Comparison of ENCODE assay signal across 9 mouse cellular contexts in genomic region chr5:134435836-134436331, GRCm38 (mm10). TPM values are rescaled to one million over a fixed set of nuclear protein-coding genes. Genes with fewer than 3 reads are reported as not detected.
DNase-seq lines count a peak whose midpoint lies in the region; ATAC-seq and TF ChIP-seq lines count a peak whose summit lies in the region.
"Had no signal": no experiment of that assay in that cellular context is flagged by ENCODE, and none has a peak within 500 bp of the region (broad histone marks: within the 10 kb centered on the region; RNA-seq: fewer than 3 reads in every experiment).

No protein-coding gene starts in this region.

- no peaks in the 10 kb centered on the region for H3K4me1 ChIP-seq in embryonic facial prominence, embryonic 11.5 days (ENCODE audit: control insufficient read depth, insufficient read depth, low read length)
- H3K4me1 ChIP-seq in heart, embryonic 10.5 days: peaks cover 77% of the 10 kb centered on the region
- peaks cover 52% of the 10 kb centered on the region for H3K4me1 ChIP-seq in kidney, embryonic 15.5 days

- no peak overlapping the region for H3K4me3 ChIP-seq in embryonic facial prominence, embryonic 11.5 days (ENCODE audit: low read depth, low read length)
- 0 out of 2 replicates have a peak overlapping the region, but pooled peaks have one; percentile 5 for H3K4me3 ChIP-seq in heart, embryonic 10.5 days
- H3K4me3 ChIP-seq in kidney, embryonic 15.5 days (replicated peaks): no peak overlapping the region
- H3K4me3 ChIP-seq in myocyte: no peak overlapping the region
- H3K4me3 ChIP-seq: megakaryocyte, embryonic 14.5 days had no signal

- no peaks in the 10 kb centered on the region for H3K36me3 ChIP-seq in embryonic facial prominence, embryonic 11.5 days (replicated peaks; ENCODE audit: control insufficient read depth, insufficient read depth, low read depth, low read length)
- H3K36me3 ChIP-seq in heart, embryonic 10.5 days: peaks cover 14% of the 10 kb centered on the region
- peaks cover 11% of the 10 kb centered on the region for H3K36me3 ChIP-seq in kidney, embryonic 15.5 days
- no peaks in the 10 kb centered on the region for H3K36me3 ChIP-seq in myocyte (ENCODE audit: control insufficient read depth, insufficient read depth)

- H3K79me2 ChIP-seq in myocyte (ENCODE audit: control insufficient read depth, insufficient read depth): peaks cover 92% of the 10 kb centered on the region

- H3K9me3 ChIP-seq in embryonic facial prominence, embryonic 11.5 days (replicated peaks; ENCODE audit: control insufficient read depth, low read length): no peaks in the 10 kb centered on the region
- H3K9me3 ChIP-seq in heart, embryonic 10.5 days: no peaks in the 10 kb centered on the region
- H3K9me3 ChIP-seq in kidney, embryonic 15.5 days (replicated peaks): no peaks in the 10 kb centered on the region
- H3K9me3 ChIP-seq: megakaryocyte, embryonic 14.5 days had no signal

- 52% methylated on average over 12 of the region's 12 CpGs for WGBS in embryonic facial prominence, embryonic 11.5 days
- WGBS in heart, embryonic 10.5 days: 33% methylated on average over 12 of the region's 12 CpGs
- WGBS in kidney, embryonic 15.5 days: 25% methylated on average over 12 of the region's 12 CpGs

- no peak overlapping the region for H3K27ac ChIP-seq in embryonic facial prominence, embryonic 11.5 days (replicated peaks; ENCODE audit: low read depth, low read length)
- H3K27ac ChIP-seq in heart, embryonic 10.5 days: peak overlapping the region; percentile 88
- peak overlapping the region; percentile 75 for H3K27ac ChIP-seq in kidney, embryonic 15.5 days

- TF ChIP-seq POLR2A in myocyte (IDR thresholded peaks at IDR 0.05; ENCODE audit: insufficient read length, low read depth): no peak

- H3K27me3 ChIP-seq in embryonic facial prominence, embryonic 11.5 days (ENCODE audit: control insufficient read depth, insufficient read depth, low read length): no peaks in the 10 kb centered on the region
- H3K27me3 ChIP-seq in heart, embryonic 10.5 days (ENCODE audit: insufficient read depth, poor library complexity, severe bottlenecking): no peaks in the 10 kb centered on the region
- no peaks in the 10 kb centered on the region for H3K27me3 ChIP-seq in kidney, embryonic 15.5 days
- H3K27me3 ChIP-seq in myocyte (ENCODE audit: control insufficient read depth, insufficient read depth, insufficient read length): no peaks in the 10 kb centered on the region

- ATAC-seq in embryonic facial prominence, embryonic 11.5 days (replicated peaks; ENCODE audit: insufficient number of reproducible peaks, low FRiP score, low TSS enrichment, low read depth): peak; percentile 26; the same call in 1 of the 2 replicates
- ATAC-seq in kidney, embryonic 15.5 days (replicated peaks; ENCODE audit: low FRiP score): peak; percentile 19; the same call in 1 of the 2 replicates
- no peak for ATAC-seq in granulocyte monocyte progenitor cell, adult 5-6 weeks (replicated peaks; ENCODE audit: poor library complexity, severe bottlenecking)

- H3K4me2 ChIP-seq in embryonic facial prominence, embryonic 11.5 days (ENCODE audit: low read depth, low read length): no peak overlapping the region
- no peak overlapping the region for H3K4me2 ChIP-seq in kidney, embryonic 15.5 days
- peak overlapping the region; percentile 61 for H3K4me2 ChIP-seq in myocyte (ENCODE audit: low read depth)

- no peak overlapping the region for H3ac ChIP-seq in myocyte (ENCODE audit: control insufficient read depth, insufficient read length)

- H3K9ac ChIP-seq in embryonic facial prominence, embryonic 11.5 days (replicated peaks; ENCODE audit: low read length): no peak overlapping the region
- no peak overlapping the region for H3K9ac ChIP-seq in kidney, embryonic 15.5 days

- peak; percentile 38 for DNase-seq in kidney, adult 11 months
- no peak for DNase-seq in kidney, adult 8-10 months
- DNase-seq in R1 (ENCODE audit: low read depth, low spot score): peak; percentile 44
- peak; percentile 51 for DNase-seq in embryonic facial prominence, embryonic 11.5 days (ENCODE audit: low spot score)
- peak; percentile 83 for DNase-seq in heart, embryonic 10.5 days (ENCODE audit: low spot score)

TF ChIP-seq in myocyte, 11 proteins besides CTCF, POLR2A, EP300 and RAD21:
- TF ChIP-seq TCF3 (IDR thresholded peaks at IDR 0.05; ENCODE audit: insufficient read length, low read depth) (no peak), MYOG (IDR thresholded peaks at IDR 0.05; ENCODE audit: control insufficient read depth in 1 of 3, insufficient read depth in 1 of 3, insufficient read length in 2 of 3, low read depth in 2 of 3) (peak in 1 of 3 experiments; percentile 54), USF1 (IDR thresholded peaks at IDR 0.05; ENCODE audit: low read depth) (no peak), POLR2AphosphoS2 (IDR thresholded peaks at IDR 0.05; ENCODE audit: insufficient read length, low read depth) (peak; percentile 31), MYOD1 (IDR thresholded peaks at IDR 0.05; ENCODE audit: control insufficient read depth in 1 of 3, insufficient read length in 2 of 3, low read depth in 2 of 3) (peak in 1 of 3 experiments; percentile 69), TCF12 (IDR thresholded peaks at IDR 0.05; ENCODE audit: insufficient read depth, poor library complexity, severe bottlenecking) (peak; percentile 4)

RNA-seq across cellular contexts. Expression of gene Gtf2ird1, which starts 20.6 kb away (rescaled TPM):
- 99.8 and 104 TPM in 2 replicates for polyA plus RNA-seq in embryonic facial prominence, embryonic 11.5 days (2014; fragmentation: Nextera tagmentation; extraction: Ambion mirVana)
- polyA plus RNA-seq in heart, embryonic 10.5 days (2016; fragmentation: Nextera tagmentation; extraction: Ambion mirVana): 64.1 and 74.8 TPM in 2 replicates
- 77.5 and 84.3 TPM in 2 replicates for polyA plus RNA-seq in kidney, embryonic 15.5 days (2015; fragmentation: Nextera tagmentation; extraction: Ambion mirVana)
- polyA plus RNA-seq in myocyte (2012; fragmentation: generic; extraction: Trizol): 62.0 TPM
- total RNA-seq in granulocyte monocyte progenitor cell, adult 5-6 weeks (2014; fragmentation: Nextera tagmentation): 28.2 and 43.1 TPM in 2 replicates
- total RNA-seq in granulocyte monocyte progenitor cell, adult 5-6 weeks (2017): 9.5 and 14.0 TPM in 2 replicates

Comparison
In these comparisons a context has a peak if more than half of its experiments do, and no peak if none do; other contexts are left out.
1. DNase-seq: peak in kidney, adult 11 months (single experiment), R1 (single experiment), embryonic facial prominence, embryonic 11.5 days (single experiment) and heart, embryonic 10.5 days (single experiment); none in kidney, adult 8-10 months (0 of 2).